Mouse (Mus musculus): ENCODE measurements around the gene Hemk1.

- TF ChIP-seq CTCF (IDR thresholded peaks at IDR 0.05; ENCODE audit: low read depth, low read length), result no peak
- TF ChIP-seq POLR2AphosphoS5 (IDR thresholded peaks at IDR 0.05; ENCODE audit: insufficient replicate concordance, low read depth, low read length), result no peak
- no peak for TF ChIP-seq TAL1 (conservative IDR thresholded peaks at IDR 0.05; ENCODE audit: low read depth, low read length)
- TF ChIP-seq GATA2 (IDR thresholded peaks at IDR 0.05; ENCODE audit: borderline replicate concordance, low read depth, low read length), result no peak
These were observed 12.2 kb downstream of the Hemk1 start for GRCm38 (mm10) chr9:107325904-107326303.
